Mouse (Mus musculus): ENCODE results near the gene Zdhhc20. TPM values are rescaled to one million over a fixed set of nuclear protein-coding genes. Genes with fewer than 3 reads are reported as not detected.
"Not testable (repeated sequence)": the region's sequence is repeated elsewhere in the genome, so short reads cannot be mapped to it uniquely, and the experiment has no call there.

Zdhhc20 gene
- polyA plus RNA-seq, 1 experiment from 2014 or later = 43.9 TPM

DNA sequence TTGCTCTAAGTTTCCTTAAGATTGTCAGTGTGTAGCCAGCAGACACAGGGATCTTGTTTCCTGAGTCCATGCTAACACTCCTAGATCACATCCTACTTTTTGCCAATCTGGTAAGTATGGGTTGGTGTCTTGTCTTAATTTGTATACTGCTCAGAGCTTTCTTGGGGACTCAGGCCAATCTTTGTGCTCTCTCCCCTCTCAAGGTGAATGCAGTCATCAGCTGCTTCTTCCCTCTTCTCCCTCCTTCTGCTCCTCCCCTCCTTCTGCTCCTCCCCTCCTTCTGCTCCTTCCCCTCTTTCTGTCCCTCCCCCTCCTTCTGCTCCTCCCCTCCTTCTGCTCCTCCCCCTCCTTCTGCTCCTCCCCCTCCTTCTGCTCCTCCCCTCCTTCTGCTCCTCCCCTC is 21.7 kb upstream of the Zdhhc20 start:
- H3K9ac ChIP-seq (replicated peaks); ATAC-seq; H3K9me3 ChIP-seq; H3K4me1 ChIP-seq (replicated peaks); H3K4me2 ChIP-seq (replicated peaks); H3K27ac ChIP-seq; H3K27me3 ChIP-seq; H3K4me3 ChIP-seq (replicated peaks): not testable (repeated sequence)
- peaks cover 15% of the 10 kb centered on the region for H3K36me3 ChIP-seq

DNA sequence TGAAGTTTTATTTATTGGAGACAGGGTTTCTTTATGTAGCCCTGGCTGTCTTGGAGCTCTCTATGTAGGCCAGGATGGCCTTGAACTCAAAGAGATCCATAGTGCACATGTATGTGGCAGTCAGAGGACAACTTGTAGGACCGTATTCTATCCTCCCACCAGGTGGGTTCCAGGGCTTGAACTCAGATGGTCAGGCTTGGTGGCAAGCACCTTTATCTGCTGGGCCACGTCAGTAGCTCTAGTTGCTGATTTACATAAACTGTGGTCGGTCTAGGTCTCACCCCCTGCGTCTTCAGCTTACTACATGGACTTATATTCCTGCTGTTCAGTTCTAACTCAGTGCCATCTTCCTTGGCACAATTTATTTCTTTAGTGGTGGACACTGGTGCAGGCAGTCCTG is 21.2 kb upstream of the Zdhhc20 start:
- no peaks in the 10 kb centered on the region for H3K27me3 ChIP-seq
- H3K9ac ChIP-seq (replicated peaks) = no peak overlapping the region
- H3K4me1 ChIP-seq (replicated peaks) = peaks cover 3% of the 10 kb centered on the region
- H3K4me2 ChIP-seq (replicated peaks) = no peak overlapping the region
- 77% methylated on average over 4 of the region's 4 CpGs for whole genome bisulfite sequencing
- ATAC-seq = peak; percentile 51
- H3K4me3 ChIP-seq (replicated peaks) = no peak overlapping the region
- peaks cover 12% of the 10 kb centered on the region for H3K36me3 ChIP-seq
- no peak overlapping the region for H3K27ac ChIP-seq
- H3K9me3 ChIP-seq = no peaks in the 10 kb centered on the region

DNA sequence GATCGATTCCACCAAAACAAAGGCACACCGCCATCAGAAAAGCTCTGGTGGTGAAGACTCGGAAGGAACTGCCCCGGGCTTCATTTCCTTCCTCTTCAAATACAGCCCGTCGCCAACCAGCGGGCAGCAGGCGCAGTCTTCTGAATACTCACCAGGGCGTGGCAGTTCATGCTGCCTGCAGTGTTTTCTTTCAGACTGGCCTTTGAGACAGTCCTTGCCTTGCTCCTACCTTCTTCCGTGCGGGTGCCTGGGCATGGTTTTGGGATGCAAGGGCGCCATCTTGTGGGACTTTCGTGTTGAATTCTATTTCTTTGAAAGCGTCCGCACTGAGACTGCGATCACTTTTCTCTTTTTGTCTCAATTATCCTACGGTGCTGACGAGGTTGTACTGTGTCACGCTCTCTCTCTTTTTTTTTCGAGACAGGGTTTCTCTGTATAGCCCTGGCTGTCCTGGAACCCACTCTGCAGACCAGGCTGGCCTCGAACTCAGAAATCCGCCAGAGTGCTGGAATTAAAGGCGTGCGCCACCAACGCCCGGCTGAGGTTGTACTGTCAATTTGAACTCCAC is 20.5 kb upstream of the Zdhhc20 start:
- Histone ChIP-seq H3K4me3 (replicated peaks) (peak overlapping the region; percentile 33), H3K36me3 (peaks cover 5% of the 10 kb centered on the region), H3K9me3 (no peaks in the 10 kb centered on the region), H3K27me3 (no peaks in the 10 kb centered on the region), H3K4me1 (replicated peaks) (peaks cover 3% of the 10 kb centered on the region), H3K9ac (replicated peaks) (peak overlapping the region; percentile 59), H3K4me2 (replicated peaks) (peak overlapping the region; percentile 59), H3K27ac (peak overlapping the region; percentile 19; the same call in 1 of the 2 replicates)
- ATAC-seq = peak; percentile 93
- WGBS = 21% methylated on average over 26 of the region's 26 CpGs

DNA sequence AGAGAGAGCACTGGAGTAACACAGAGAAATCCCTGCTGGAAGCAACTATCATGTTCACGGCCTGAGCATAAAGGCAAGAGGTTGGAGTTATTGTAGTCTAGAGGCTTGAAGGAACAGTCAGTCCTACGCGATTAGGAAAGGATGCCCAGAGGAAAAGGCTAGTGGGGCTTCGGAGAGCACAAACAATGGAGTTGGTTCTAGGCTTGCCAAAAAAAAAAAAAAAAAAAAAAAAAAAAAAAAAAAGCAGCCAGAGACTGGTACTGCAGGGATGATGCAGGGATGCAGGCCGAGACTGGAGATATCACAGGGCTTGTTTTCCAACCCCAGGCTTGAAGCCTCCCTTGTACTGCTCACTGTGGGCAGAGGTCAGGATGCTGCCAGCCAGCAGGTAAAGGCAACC is 19.2 kb upstream of the Zdhhc20 start:
- no peak for ATAC-seq
- H3K4me3 ChIP-seq (replicated peaks) = no peak overlapping the region
- 74% methylated on average over 5 of the region's 5 CpGs for WGBS

DNA sequence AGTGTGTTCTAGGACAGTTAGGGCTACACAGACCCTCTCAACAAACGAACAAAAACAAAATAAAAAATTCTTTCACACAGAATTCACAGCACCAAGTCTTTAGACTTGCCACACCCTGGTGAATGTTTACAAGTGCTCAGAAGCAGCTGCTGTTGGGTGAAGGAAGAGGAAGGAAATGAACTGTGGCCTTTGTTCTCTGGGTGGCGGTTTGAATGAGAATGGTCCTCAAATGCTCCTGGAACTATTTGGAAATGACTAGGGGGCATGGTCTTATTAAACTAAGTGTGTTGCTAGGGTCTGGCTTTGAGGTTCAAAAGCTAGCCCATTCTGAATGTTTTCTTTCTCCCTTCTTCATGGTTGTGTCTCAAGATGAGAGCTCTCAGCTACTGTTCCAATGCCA is 18.4 kb upstream of the Zdhhc20 start:
- Histone ChIP-seq H3K9me3 (no peaks in the 10 kb centered on the region), H3K4me1 (replicated peaks) (peaks cover 3% of the 10 kb centered on the region), H3K27ac (no peak overlapping the region), H3K4me2 (replicated peaks) (no peak overlapping the region), H3K27me3 (no peaks in the 10 kb centered on the region), H3K4me3 (replicated peaks) (no peak overlapping the region), H3K9ac (replicated peaks) (no peak overlapping the region), H3K36me3 (no peaks in the 10 kb centered on the region)
- no peak for ATAC-seq
- 69% methylated on average over 2 of the region's 2 CpGs for WGBS

More for the DNA sequence above, 19.2 kb upstream of the Zdhhc20 start:
- Histone ChIP-seq H3K36me3 (no peaks in the 10 kb centered on the region), H3K4me2 (replicated peaks) (no peak overlapping the region), H3K9ac (replicated peaks) (no peak overlapping the region), H3K27ac (no peak overlapping the region), H3K4me1 (replicated peaks) (peaks cover 3% of the 10 kb centered on the region), H3K27me3 (no peaks in the 10 kb centered on the region), H3K9me3 (no peaks in the 10 kb centered on the region)

DNA sequence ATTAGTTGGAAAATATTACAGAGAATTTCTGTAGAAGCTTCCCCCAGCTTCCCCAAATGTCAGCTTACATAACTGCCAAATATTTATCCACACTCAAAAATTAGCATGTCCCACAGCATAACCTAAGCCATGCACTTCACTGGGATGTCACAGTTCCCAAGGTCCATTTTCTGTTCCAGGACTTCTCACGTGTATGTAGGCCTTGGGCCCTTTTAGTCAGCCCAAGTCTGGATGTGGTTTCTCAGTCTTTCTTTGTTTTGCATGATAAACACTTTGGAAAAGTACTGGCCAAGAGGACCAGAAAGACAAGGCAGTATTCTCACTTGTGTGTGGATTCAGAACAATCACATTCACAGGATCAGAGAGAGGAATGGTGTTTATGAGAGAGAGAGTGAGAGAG is 11.9 kb upstream of the Zdhhc20 start:
- Histone ChIP-seq H3K27me3 (no peaks in the 10 kb centered on the region), H3K4me1 (replicated peaks) (no peaks in the 10 kb centered on the region), H3K27ac (no peak overlapping the region), H3K9me3 (no peaks in the 10 kb centered on the region), H3K4me2 (replicated peaks) (no peak overlapping the region), H3K36me3 (no peaks in the 10 kb centered on the region), H3K9ac (replicated peaks) (no peak overlapping the region), H3K4me3 (replicated peaks) (no peak overlapping the region)
- 62% methylated on average over 1 of the region's 1 CpGs for WGBS
- no peak for ATAC-seq

DNA sequence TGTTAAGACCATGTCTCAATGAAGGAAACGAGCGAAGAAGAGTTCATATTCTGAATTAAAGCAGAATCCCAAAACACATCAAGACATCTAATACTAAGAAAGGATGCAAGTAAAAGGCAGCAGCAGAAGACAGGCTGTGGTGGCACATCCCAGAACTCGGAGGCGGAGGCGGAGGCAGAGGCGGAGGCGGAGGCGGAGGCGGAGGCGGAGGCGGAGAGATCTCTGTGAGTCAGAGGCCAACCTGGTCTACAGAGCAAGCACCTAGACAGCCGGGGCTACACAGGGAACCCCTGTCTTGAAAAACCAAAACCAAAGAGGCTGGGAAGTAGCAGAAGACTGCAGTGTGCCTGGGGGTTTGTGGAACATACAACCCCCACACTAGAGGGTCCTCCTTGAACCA is 6.8 kb upstream of the Zdhhc20 start:
- Histone ChIP-seq H3K9me3 (no peaks in the 10 kb centered on the region), H3K27me3 (no peaks in the 10 kb centered on the region), H3K27ac (no peak overlapping the region), H3K9ac (replicated peaks) (no peak overlapping the region), H3K4me3 (replicated peaks) (no peak overlapping the region), H3K36me3 (no peaks in the 10 kb centered on the region), H3K4me2 (replicated peaks) (no peak overlapping the region), H3K4me1 (replicated peaks) (no peaks in the 10 kb centered on the region)
- WGBS = 94% methylated on average over 12 of the region's 12 CpGs
- no peak for ATAC-seq

DNA sequence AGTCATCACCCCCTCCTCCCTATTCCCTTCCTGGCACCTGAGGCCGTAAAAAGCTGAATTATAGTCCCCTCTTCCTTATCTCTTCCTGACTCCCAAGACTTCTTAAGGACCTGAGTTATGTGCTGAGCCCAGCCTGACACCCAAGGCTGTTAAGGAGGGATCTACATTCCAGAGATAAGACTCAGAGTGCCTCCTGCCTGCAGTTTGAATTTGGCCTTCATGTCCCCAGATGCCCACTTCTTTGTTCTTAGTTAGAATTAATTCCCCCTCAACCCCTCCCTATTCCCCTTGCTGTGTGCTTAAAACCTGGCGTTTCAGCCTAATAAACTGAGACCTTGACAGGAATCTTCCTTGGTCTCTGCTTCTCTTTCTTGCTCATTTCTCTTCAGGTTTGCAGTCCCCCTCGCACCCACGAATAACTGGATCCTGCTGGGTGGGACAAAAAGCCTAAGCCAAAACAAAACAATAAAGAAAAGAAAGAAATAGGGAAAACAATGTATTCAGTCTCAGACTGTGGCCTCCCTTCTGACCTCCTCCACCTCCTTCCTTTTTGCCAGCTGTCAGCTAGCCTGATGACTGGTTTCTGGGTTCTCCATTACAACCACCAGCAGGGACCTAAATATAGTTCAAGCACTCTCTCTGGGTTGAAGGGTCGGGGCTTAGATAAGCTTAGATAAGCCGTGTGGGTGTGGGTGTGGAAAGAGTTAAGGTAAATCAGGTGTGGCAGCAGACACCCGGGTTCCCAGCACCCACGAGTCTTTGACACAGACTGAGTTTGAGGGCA is 6.2 kb upstream of the Zdhhc20 start:
- WGBS = 64% methylated on average over 8 of the region's 8 CpGs
- not testable (repeated sequence) for H3K4me1 ChIP-seq (replicated peaks); H3K4me2 ChIP-seq (replicated peaks); ATAC-seq; H3K27me3 ChIP-seq; H3K36me3 ChIP-seq; H3K27ac ChIP-seq; H3K9ac ChIP-seq (replicated peaks); H3K4me3 ChIP-seq (replicated peaks); H3K9me3 ChIP-seq

DNA sequence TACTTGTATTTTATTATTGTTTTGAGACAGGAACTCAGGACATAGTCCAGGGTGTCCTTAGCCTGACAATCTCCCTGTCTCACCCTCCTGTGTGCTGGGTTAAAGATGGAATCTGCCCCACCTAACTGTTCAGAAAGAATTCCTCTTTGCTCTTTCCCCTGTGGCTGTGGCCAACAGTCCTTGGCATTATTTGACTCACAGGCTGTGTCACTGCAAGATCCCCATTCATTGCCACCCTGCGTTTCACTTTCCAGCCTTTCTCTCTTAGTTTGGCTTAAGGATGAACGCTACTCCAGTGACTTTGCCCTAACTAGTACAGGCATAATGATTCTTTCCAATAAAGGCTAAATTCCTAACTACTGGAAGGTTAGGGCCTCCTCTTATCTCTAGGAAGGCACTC is 4.3 kb upstream of the Zdhhc20 start:
- Histone ChIP-seq H3K4me2 (replicated peaks) (no peak overlapping the region), H3K9me3 (no peaks in the 10 kb centered on the region), H3K27ac (no peak overlapping the region), H3K4me1 (replicated peaks) (no peaks in the 10 kb centered on the region), H3K9ac (replicated peaks) (no peak overlapping the region), H3K27me3 (no peaks in the 10 kb centered on the region), H3K36me3 (no peaks in the 10 kb centered on the region), H3K4me3 (replicated peaks) (no peak overlapping the region)
- WGBS = 82% methylated on average over 2 of the region's 2 CpGs
- no peak for ATAC-seq

DNA sequence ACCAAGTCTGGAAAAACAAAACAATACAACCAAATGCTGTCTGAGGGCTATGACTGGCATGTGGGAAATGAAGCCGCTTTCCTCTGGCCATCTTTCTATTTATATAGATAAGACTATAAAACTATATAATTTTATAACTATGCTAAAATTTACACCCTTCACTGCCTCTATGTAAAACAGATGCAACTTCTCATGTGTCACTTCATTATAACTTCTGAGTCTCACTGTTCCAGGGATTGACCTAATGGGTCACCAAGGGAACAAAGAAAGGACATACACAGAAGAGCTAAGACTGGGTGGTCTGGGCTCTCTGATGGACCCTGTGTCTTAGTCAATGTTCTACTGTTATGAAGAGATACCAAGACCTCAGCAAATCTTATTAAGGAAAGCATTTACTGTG is 2.9 kb upstream of the Zdhhc20 start:
- Histone ChIP-seq H3K9ac (replicated peaks) (no peak overlapping the region), H3K36me3 (no peaks in the 10 kb centered on the region), H3K4me1 (replicated peaks) (peaks cover 11% of the 10 kb centered on the region), H3K4me3 (replicated peaks) (no peak overlapping the region), H3K27me3 (no peaks in the 10 kb centered on the region), H3K9me3 (no peaks in the 10 kb centered on the region), H3K4me2 (replicated peaks) (no peak overlapping the region), H3K27ac (no peak overlapping the region)
- no peak for ATAC-seq
- 100% methylated on average over 1 of the region's 1 CpGs for WGBS

DNA sequence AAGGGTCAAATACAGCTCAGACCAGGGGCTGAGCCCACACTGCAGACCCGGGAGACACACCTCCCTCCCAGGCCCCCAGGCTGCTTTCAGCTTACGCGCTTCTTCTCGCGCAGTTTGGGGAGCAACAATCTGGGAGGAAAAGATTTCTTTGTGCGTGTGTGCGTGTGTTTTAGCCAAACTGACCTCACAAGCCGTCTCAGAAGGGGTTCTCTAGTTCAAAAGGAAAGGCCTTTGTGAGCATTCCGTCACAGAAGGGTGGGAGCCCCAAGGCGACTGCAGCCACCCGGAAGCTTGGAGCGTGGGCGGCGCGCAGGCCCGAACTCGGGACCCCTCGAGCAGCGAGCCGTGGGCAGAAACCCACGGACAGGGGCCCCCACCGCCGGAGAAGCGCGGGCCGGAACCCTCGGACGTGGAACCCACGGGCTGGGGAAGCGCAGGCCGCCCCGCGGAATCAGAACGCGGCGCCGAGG is 500 bp downstream of the Zdhhc20 start:
- H3K4me1 ChIP-seq (replicated peaks) = peaks cover 22% of the 10 kb centered on the region
- under 1% methylated on average over 37 of the region's 37 CpGs for WGBS
- peak; percentile 22 for ATAC-seq
- H3K4me3 ChIP-seq (replicated peaks) = peak overlapping the region; percentile 95
- H3K36me3 ChIP-seq = peaks cover 5% of the 10 kb centered on the region; the same call in 1 of the 2 replicates
- no peaks in the 10 kb centered on the region for H3K27me3 ChIP-seq
- peak overlapping the region; percentile 87 for H3K27ac ChIP-seq
- H3K9me3 ChIP-seq = no peaks in the 10 kb centered on the region
- H3K9ac ChIP-seq (replicated peaks) = peak overlapping the region; percentile 96
- peak overlapping the region; percentile 67 for H3K4me2 ChIP-seq (replicated peaks)

DNA sequence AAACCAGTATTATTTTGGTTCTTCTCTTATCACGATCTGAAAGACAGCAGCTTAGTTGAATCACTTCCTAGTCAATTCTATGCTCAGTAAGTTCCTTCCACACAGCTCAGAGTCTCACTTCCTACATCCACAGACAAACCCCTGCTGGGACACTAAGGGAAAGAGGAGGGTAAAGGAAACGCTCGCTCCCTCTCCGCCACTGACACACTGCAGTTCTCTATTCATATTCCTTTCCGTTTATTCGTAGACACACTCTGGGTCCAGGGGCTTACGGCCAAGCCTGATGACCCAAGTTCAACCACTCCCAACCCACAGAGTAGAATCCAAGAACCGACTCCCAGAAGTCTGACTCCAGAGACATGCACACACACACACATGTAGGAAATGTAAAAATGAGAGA is 2.9 kb downstream of the Zdhhc20 start:
- Histone ChIP-seq H3K9ac (replicated peaks) (no peak overlapping the region), H3K9me3 (no peaks in the 10 kb centered on the region), H3K4me1 (replicated peaks) (peaks cover 25% of the 10 kb centered on the region), H3K36me3 (peaks cover 5% of the 10 kb centered on the region; the same call in 1 of the 2 replicates), H3K4me2 (replicated peaks) (no peak overlapping the region), H3K27ac (no peak overlapping the region), H3K4me3 (replicated peaks) (no peak overlapping the region), H3K27me3 (no peaks in the 10 kb centered on the region)
- 81% methylated on average over 8 of the region's 8 CpGs for WGBS
- no peak for ATAC-seq

All from midbrain, embryonic 13.5 days (tissue).